Mouse (Mus musculus) liver, embryonic 16.5 days (tissue): ENCODE data around the gene Ints7. TPM values are rescaled to one million over a fixed set of nuclear protein-coding genes. Genes with fewer than 3 reads are reported as not detected.

Experiments
- ATAC-seq: fragments of 200-750 bp; cut with Nextera tagmentation; 2 replicates; pipeline ENCODE4 v1.8.0; 2017; ENCODE audit warnings: low read depth, mild to moderate bottlenecking, moderate number of reproducible peaks, moderate library complexity
- H3K27ac ChIP-seq: fragments of 300-500 bp; sonication (generic); 2 replicates; pipeline ENCODE4 v1.5.1; 2014; ENCODE audit warnings: mild to moderate bottlenecking, low read length
- H3K27me3 ChIP-seq: fragments of 300-500 bp; sonication (generic); 2 replicates; pipeline ENCODE4 v1.6.1; 2014; ENCODE audit warnings: low read depth, low read length, mixed read lengths; ENCODE audit not compliant: control insufficient read depth, insufficient read depth
- H3K36me3 ChIP-seq: fragments of 300-500 bp; sonication (generic); 2 replicates; pipeline ENCODE4 v1.6.1; 2014; ENCODE audit warnings: mild to moderate bottlenecking; ENCODE audit not compliant: control insufficient read depth, insufficient read depth
- H3K4me1 ChIP-seq: fragments of 300-500 bp; sonication (generic); 2 replicates; pipeline ENCODE4 v1.6.1; 2014; ENCODE audit warnings: low read depth, low read length, mixed read lengths; ENCODE audit not compliant: control insufficient read depth
- H3K4me2 ChIP-seq: fragments of 300-500 bp; sonication (generic); 2 replicates; pipeline ENCODE4 v1.6.1; 2014; ENCODE audit warnings: low read depth, low read length, mixed read lengths
- H3K4me3 ChIP-seq: fragments of 300-500 bp; sonication (generic); 2 replicates; pipeline ENCODE4 v1.5.1; 2014; ENCODE audit warnings: low read depth, mild to moderate bottlenecking, low read length
- H3K9ac ChIP-seq: fragments of 300-500 bp; sonication (generic); 2 replicates; pipeline ENCODE4 v1.6.1; 2014; ENCODE audit warnings: low read depth, low read length
- H3K9me3 ChIP-seq: fragments of 300-500 bp; sonication (generic); replicated peaks from 2 replicates; pipeline ENCODE4 v1.6.1; 2016; ENCODE audit warnings: low read length; ENCODE audit not compliant: control insufficient read depth
- WGBS: fragments of 180-500 bp; shearing (Covaris S2); extraction: QIAGEN DNeasy Blood & Tissue Kit; methylation state at CpG from one replicate; pipeline ENCODE4 v1.1.7; 2014; ENCODE audit not compliant: insufficient replicate concordance; 5-methylcytosine and 5-hydroxymethylcytosine counted together
- polyA plus RNA-seq: library from polyadenylated mRNA; unstranded; fragments of >200 nt; fragmentation: Nextera tagmentation; extraction: Ambion mirVana; gene quantifications from 2 replicates; pipeline ENCODE4 v1.2.1, GENCODE M21; 2015

Gene Ints7
- 17.3 and 18.9 TPM in 2 replicates for polyA plus RNA-seq

- no peaks in the 10 kb centered on the region for H3K27me3 ChIP-seq
- ATAC-seq = peak; percentile 97
- H3K9ac ChIP-seq = peak within 1 kb of the TSS; percentile 73
- H3K27ac ChIP-seq = peak within 1 kb of the TSS; percentile 82
- H3K4me2 ChIP-seq = peak within 1 kb of the TSS; percentile 81
- no peaks in the 10 kb centered on the region; the same call in 1 of the 2 replicates for H3K36me3 ChIP-seq
- H3K4me3 ChIP-seq = peak within 1 kb of the TSS; percentile 77
- no peaks in the 10 kb centered on the region for H3K9me3 ChIP-seq
- under 1% methylated on average over 70 of the region's 70 CpGs for WGBS
- peaks cover 21% of the 10 kb centered on the region for H3K4me1 ChIP-seq
Observed at GRCm38 (mm10) chr1:191575458-191576247, at the start of gene Ints7, which contains the start of gene Dtl. Ints7 (plus strand) TSS chr1:191575636. Dtl (minus strand) TSS chr1:191575544.

- ATAC-seq = 0 out of 2 replicates have a peak, but pooled peaks have one; percentile 19
- Histone ChIP-seq H3K9ac (no peak overlapping the region), H3K4me1 (no peaks in the 10 kb centered on the region), H3K36me3 (no peaks in the 10 kb centered on the region), H3K9me3 (no peaks in the 10 kb centered on the region), H3K4me3 (no peak overlapping the region), H3K4me2 (no peak overlapping the region), H3K27me3 (no peaks in the 10 kb centered on the region), H3K27ac (no peak overlapping the region)
- 30% methylated on average over 3 of the region's 3 CpGs for WGBS
Observed at GRCm38 (mm10) chr1:191527089-191527488, 48.3 kb upstream of the Ints7 start.

DNA sequence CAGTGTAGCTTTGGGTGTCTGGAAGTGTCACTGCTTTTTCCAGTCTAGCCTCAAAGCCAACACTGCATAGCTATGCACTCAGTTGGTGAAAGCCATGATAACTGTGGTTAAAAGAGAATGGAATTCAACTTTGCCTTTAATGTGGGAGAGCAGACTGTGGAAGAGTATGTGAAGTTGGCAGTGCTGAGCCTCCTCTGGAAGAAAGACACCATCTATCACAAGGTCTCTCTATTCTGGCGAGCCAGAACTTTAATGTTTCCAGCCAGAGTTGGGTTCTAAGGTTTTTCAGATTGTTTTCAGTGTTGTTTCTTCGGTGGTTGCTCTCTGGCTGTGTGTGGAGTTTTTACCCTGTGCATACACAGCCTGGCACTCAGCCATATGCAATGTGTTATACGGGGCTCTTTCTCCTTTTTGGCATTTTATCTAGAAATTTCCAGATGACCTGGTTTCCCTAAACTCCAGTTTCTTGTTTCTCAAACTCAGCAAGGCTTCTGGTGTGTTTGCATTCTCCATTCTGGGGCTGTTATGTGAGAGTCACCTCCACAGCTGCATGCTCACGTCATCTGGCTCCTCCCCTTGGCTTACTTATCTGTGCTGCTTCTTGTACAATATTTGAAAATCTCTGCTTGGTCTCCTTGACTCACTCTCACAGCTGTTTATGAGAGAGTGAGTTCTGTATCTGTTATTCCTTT, 47.4 kb upstream of the Ints7 start:
- H3K9ac ChIP-seq = no peak overlapping the region
- H3K27ac ChIP-seq = no peak overlapping the region
- no peaks in the 10 kb centered on the region for H3K36me3 ChIP-seq
- no peaks in the 10 kb centered on the region for H3K27me3 ChIP-seq
- no peaks in the 10 kb centered on the region for H3K4me1 ChIP-seq
- no peak overlapping the region for H3K4me3 ChIP-seq
- ATAC-seq = no peak
- no peak overlapping the region for H3K4me2 ChIP-seq
- H3K9me3 ChIP-seq = no peaks in the 10 kb centered on the region
- WGBS = 42% methylated on average over 4 of the region's 4 CpGs

GRCm38 (mm10) chr1:191529406-191529805, 46.0 kb upstream of the Ints7 start:
- no peaks in the 10 kb centered on the region for H3K9me3 ChIP-seq
- H3K27me3 ChIP-seq = no peaks in the 10 kb centered on the region
- H3K9ac ChIP-seq = no peak overlapping the region
- H3K36me3 ChIP-seq = no peaks in the 10 kb centered on the region
- WGBS = 70% methylated on average over 2 of the region's 2 CpGs
- H3K27ac ChIP-seq = no peak overlapping the region
- H3K4me2 ChIP-seq = no peak overlapping the region
- H3K4me1 ChIP-seq = no peaks in the 10 kb centered on the region
- ATAC-seq = no peak
- no peak overlapping the region for H3K4me3 ChIP-seq

DNA sequence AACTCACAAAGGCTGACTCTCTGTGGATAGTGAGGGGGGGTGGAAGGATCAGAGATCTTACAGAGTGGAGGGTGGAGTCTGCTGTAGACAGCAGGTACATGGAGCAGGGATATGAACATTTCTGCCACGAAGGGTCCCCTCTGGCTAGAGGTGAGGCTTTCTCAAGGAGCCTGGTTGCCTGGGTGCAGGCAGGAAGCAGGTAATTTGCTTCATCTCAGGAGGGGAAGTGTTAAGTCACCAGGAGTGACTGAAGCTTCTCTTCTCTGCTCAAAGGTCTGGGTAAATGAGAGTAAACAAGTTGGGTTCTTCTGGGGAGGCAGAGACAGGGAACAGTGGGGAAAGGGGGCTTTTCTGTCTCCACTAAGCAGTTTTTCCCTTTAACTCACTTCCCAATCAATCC, 44.4 kb upstream of the Ints7 start:
- WGBS = 26% methylated on average over 1 of the region's 1 CpGs
- no peaks in the 10 kb centered on the region for H3K9me3 ChIP-seq
- peaks cover 2% of the 10 kb centered on the region for H3K36me3 ChIP-seq
- no peaks in the 10 kb centered on the region for H3K27me3 ChIP-seq
- H3K4me3 ChIP-seq = no peak overlapping the region
- no peaks in the 10 kb centered on the region for H3K4me1 ChIP-seq
- ATAC-seq = no peak
- H3K9ac ChIP-seq = no peak overlapping the region
- no peak overlapping the region for H3K4me2 ChIP-seq
- H3K27ac ChIP-seq = no peak overlapping the region

- H3K27me3 ChIP-seq = no peaks in the 10 kb centered on the region
- peaks cover 18% of the 10 kb centered on the region for H3K36me3 ChIP-seq
- WGBS = 72% methylated on average over 2 of the region's 2 CpGs
Observed at GRCm38 (mm10) chr1:191534896-191535295, 40.5 kb upstream of the Ints7 start.

GRCm38 (mm10) chr1:191540300-191540699, 35.1 kb upstream of the Ints7 start:
- no peak overlapping the region for H3K4me3 ChIP-seq
- no peak overlapping the region for H3K4me2 ChIP-seq
- 86% methylated on average over 2 of the region's 2 CpGs for WGBS
- H3K9me3 ChIP-seq = no peaks in the 10 kb centered on the region
- H3K4me1 ChIP-seq = no peaks in the 10 kb centered on the region
- H3K27me3 ChIP-seq = no peaks in the 10 kb centered on the region
- no peak overlapping the region for H3K9ac ChIP-seq
- no peak for ATAC-seq
- no peak overlapping the region for H3K27ac ChIP-seq
- H3K36me3 ChIP-seq = peaks cover 38% of the 10 kb centered on the region

More at GRCm38 (mm10) chr1:191534896-191535295, 40.5 kb upstream of the Ints7 start:
- H3K27ac ChIP-seq = no peak overlapping the region
- no peaks in the 10 kb centered on the region for H3K4me1 ChIP-seq
- ATAC-seq = no peak
- H3K9ac ChIP-seq = no peak overlapping the region
- H3K4me2 ChIP-seq = no peak overlapping the region
- no peaks in the 10 kb centered on the region for H3K9me3 ChIP-seq
- H3K4me3 ChIP-seq = no peak overlapping the region

DNA sequence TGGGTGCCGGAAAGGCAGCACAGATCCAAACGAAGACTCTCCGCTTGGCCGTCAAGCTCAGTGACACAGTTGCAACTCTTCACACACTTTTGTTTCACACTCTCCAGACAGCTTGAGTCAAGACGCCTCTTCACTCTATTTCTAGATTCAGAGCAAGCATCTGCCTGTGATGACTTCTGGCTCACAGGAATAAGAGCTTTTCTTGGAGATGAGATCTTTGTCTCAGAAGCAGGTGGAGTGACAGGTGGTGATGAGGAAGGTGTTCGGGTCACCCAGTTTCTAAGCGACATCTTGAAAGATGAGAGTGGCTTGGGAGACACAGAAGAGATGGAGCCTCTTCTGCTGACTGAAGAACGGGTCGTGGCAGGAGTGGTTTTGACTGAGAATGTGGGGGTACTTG, 34.4 kb upstream of the Ints7 start:
- 88% methylated on average over 9 of the region's 9 CpGs for WGBS
- H3K4me3 ChIP-seq = no peak overlapping the region
- no peak overlapping the region for H3K9ac ChIP-seq
- H3K27me3 ChIP-seq = no peaks in the 10 kb centered on the region
- no peak overlapping the region for H3K4me2 ChIP-seq
- H3K27ac ChIP-seq = no peak overlapping the region
- H3K4me1 ChIP-seq = no peaks in the 10 kb centered on the region
- ATAC-seq = no peak
- H3K36me3 ChIP-seq = peaks cover 41% of the 10 kb centered on the region
- H3K9me3 ChIP-seq = no peaks in the 10 kb centered on the region

GRCm38 (mm10) chr1:191541619-191542018, 33.8 kb upstream of the Ints7 start:
- Histone ChIP-seq H3K4me2 (no peak overlapping the region), H3K27ac (no peak overlapping the region), H3K4me1 (no peaks in the 10 kb centered on the region), H3K4me3 (no peak overlapping the region), H3K27me3 (no peaks in the 10 kb centered on the region), H3K9ac (no peak overlapping the region), H3K9me3 (no peaks in the 10 kb centered on the region), H3K36me3 (peaks cover 43% of the 10 kb centered on the region)
- WGBS = 61% methylated on average over 4 of the region's 4 CpGs
- no peak for ATAC-seq
